Mouse (Mus musculus) liver, adult 2 months (tissue): ENCODE data around the gene Ppm1h. TPM values are rescaled to one million over a fixed set of nuclear protein-coding genes. Genes with fewer than 3 reads are reported as not detected.

Experiments
- DNase-seq: peaks from one replicate; pipeline ENCODE4 v3.0.0-alpha.2; 2011; ENCODE audit warnings: low read depth, low spot score; ENCODE audit errors: extremely low read depth
- H3K27ac ChIP-seq: fragments of 200-500 bp; replicated peaks from 2 replicates; pipeline ENCODE4 v1.5.1; 2012; ENCODE audit warnings: low read depth, mild to moderate bottlenecking, control low read depth, inconsistent platforms, low read length; ENCODE audit not compliant: insufficient read depth
- H3K27me3 ChIP-seq: fragments of 200-500 bp; 2 replicates; pipeline ENCODE4 v1.6.1; 2012; ENCODE audit warnings: mild to moderate bottlenecking, moderate library complexity, low read length, inconsistent platforms; ENCODE audit not compliant: control insufficient read depth, insufficient read depth
- H3K36me3 ChIP-seq: fragments of 200-500 bp; 2 replicates; pipeline ENCODE4 v1.6.1; 2012; ENCODE audit warnings: low read length, inconsistent platforms; ENCODE audit not compliant: control insufficient read depth, insufficient read depth
- H3K4me1 ChIP-seq: fragments of 200-500 bp; 2 replicates; pipeline ENCODE4 v1.6.1; 2011; ENCODE audit warnings: low read length; ENCODE audit not compliant: control insufficient read depth, insufficient read depth
- H3K4me3 ChIP-seq: fragments of 200-500 bp; 2 replicates; pipeline ENCODE4 v1.5.1; 2011; ENCODE audit warnings: low read depth, mild to moderate bottlenecking, control low read depth, low read length, moderate library complexity; ENCODE audit not compliant: insufficient read depth
- H3K79me2 ChIP-seq: fragments of 200-500 bp; 2 replicates; pipeline ENCODE4 v1.6.1; 2012; ENCODE audit warnings: inconsistent platforms, mild to moderate bottlenecking, low read length, moderate library complexity; ENCODE audit not compliant: control insufficient read depth, insufficient read depth
- H3K9ac ChIP-seq: fragments of 200-500 bp; 2 replicates; pipeline ENCODE4 v1.6.1; 2012; ENCODE audit warnings: low read depth, mild to moderate bottlenecking, control low read depth, inconsistent platforms, low read length
- CTCF ChIP-seq: fragments of 200-500 bp; IDR thresholded peaks from 2 replicates; pipeline ENCODE4 v1.5.1; 2011; ENCODE audit warnings: low read depth, low read length, control low read depth
- POLR2A ChIP-seq: fragments of 200-500 bp; IDR thresholded peaks from 2 replicates; pipeline ENCODE4 v1.6.1; 2011; ENCODE audit warnings: low read length, control low read depth; ENCODE audit not compliant: insufficient read depth; ENCODE audit errors: extremely low read depth
- WGBS: fragments of 180-500 bp; shearing (Covaris S2); methylation state at CpG from one replicate; pipeline ENCODE4 v1.1.7; 2018; 5-methylcytosine and 5-hydroxymethylcytosine counted together
- polyA plus RNA-seq: library from polyadenylated mRNA; depleted of rRNA; stranded (reverse); fragments of >200 nt; gene quantifications from 2 replicates; pipeline ENCODE4 v1.2.3, GENCODE M21; 2012; rRNA removed
- total RNA-seq: library from RNA; depleted of rRNA; stranded (reverse); fragments of >200 nt; gene quantifications from 2 replicates; pipeline ENCODE4 v1.2.3, GENCODE M21; 2014; rRNA removed

Gene Ppm1h
- total RNA-seq = 3.2 and 3.7 TPM in 2 replicates
- polyA plus RNA-seq = 0.78 and 1.5 TPM in 2 replicates

DNA sequence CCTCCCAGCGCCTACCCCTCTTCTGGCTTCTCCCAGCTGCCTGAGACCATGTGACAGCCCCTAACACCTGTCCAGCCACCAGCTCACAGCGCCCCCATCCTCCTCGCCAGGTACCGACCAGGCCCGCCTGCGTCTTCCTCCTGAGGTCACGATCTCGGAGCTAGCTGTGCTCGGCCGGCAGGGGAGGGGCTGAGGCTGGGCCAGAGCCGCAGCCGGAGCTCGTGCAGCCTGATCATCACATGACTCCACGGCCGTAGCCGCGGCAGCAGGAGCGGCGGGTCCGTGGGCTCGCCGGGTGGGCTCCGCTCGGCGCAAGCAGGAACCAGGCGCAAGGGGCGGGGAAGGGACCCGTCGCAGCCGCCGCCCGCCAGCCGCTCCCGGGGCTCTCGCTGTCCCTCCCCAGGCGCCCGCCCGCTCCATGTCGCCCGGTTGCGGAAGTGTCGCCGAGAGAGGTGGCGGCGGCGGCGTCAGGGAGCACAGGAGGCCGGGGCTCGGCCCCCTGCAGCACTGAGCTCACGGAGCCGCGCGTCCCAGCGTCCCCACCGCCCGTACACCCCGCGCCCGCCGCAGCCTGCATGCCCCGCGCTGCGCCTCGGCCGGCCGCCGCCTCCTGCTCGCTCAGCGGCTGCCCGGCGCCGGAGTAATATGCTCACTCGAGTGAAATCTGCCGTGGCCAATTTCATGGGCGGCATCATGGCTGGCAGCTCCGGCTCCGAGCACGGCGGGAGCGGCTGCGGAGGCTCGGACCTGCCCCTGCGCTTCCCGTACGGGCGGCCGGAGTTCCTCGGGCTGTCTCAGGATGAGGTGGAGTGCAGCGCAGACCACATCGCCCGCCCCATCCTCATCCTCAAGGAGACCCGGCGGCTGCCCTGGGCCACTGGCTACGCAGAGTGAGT is at the start of gene Ppm1h:
TSS of gene Ppm1h (plus strand) at position 222 of the 896 bp plus-strand sequence.
- Histone ChIP-seq H3K4me1 (no peaks in the 10 kb centered on the region), H3K4me3 (peak within 1 kb of the TSS; percentile 79), H3K79me2 (no peaks in the 10 kb centered on the region), H3K9ac (peak within 1 kb of the TSS; percentile 89), H3K27me3 (no peaks in the 10 kb centered on the region), H3K27ac (peak within 1 kb of the TSS; percentile 26), H3K36me3 (no peaks in the 10 kb centered on the region)
- DNase-seq = peak; percentile 36
- TF ChIP-seq POLR2A (0 out of 2 replicates have a peak, but pooled peaks have one; percentile 18), CTCF (peak; percentile 41)
- 1% methylated on average over 92 of the region's 94 CpGs for WGBS

DNA sequence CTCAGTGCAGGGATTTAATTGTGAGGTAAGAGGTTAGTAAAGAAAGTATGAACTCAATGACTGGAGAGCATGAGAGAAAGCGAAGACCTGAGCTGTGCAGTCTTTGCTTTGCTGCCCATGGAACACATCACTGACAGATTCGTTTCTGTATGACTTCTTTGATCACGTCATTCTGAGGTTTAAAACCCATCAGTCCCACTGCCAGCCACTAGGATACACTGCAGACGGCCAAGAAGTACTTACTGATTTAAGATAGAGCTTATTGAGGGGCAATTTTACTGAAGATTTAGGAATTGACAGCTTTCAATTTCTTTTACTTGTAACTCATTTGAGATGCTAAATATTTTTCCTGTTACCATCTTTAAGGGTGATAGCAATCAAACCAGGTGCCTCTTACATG is 49.6 kb upstream of the Ppm1h start:
- Histone ChIP-seq H3K4me3 (no peak overlapping the region), H3K4me1 (no peaks in the 10 kb centered on the region), H3K27me3 (no peaks in the 10 kb centered on the region), H3K27ac (no peak overlapping the region), H3K36me3 (no peaks in the 10 kb centered on the region), H3K79me2 (no peaks in the 10 kb centered on the region), H3K9ac (no peak overlapping the region)
- WGBS = 70% methylated on average over 4 of the region's 4 CpGs
- no peak for DNase-seq
- no peak for TF ChIP-seq CTCF
- TF ChIP-seq POLR2A = no peak

DNA sequence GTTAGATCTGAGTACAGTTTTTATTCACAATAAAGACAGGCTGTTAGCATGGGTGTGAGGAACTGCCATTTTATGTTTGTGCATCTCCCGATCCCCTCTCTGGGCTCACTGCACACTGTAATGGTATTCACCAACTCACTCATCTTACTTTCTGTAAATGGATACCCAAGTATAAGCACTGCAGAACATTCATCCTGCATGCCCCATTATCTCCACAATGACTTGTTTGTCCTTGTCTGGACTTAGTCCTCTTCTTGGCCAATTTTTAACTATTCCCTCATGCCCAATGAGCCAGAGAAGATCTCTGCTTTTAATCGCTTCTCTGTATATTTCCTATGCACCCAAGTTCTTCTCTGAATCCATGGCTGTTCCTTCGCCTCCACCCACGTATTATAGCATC is 38.7 kb upstream of the Ppm1h start:
- no peak overlapping the region for H3K27ac ChIP-seq
- peak; percentile 15 for DNase-seq
- TF ChIP-seq POLR2A = no peak
- TF ChIP-seq CTCF = no peak
- H3K79me2 ChIP-seq = no peaks in the 10 kb centered on the region
- H3K27me3 ChIP-seq = no peaks in the 10 kb centered on the region
- H3K4me1 ChIP-seq = no peaks in the 10 kb centered on the region; the same call in 1 of the 2 replicates
- no peak overlapping the region for H3K9ac ChIP-seq
- no peaks in the 10 kb centered on the region for H3K36me3 ChIP-seq
- H3K4me3 ChIP-seq = no peak overlapping the region
- 39% methylated on average over 4 of the region's 4 CpGs for WGBS

DNA sequence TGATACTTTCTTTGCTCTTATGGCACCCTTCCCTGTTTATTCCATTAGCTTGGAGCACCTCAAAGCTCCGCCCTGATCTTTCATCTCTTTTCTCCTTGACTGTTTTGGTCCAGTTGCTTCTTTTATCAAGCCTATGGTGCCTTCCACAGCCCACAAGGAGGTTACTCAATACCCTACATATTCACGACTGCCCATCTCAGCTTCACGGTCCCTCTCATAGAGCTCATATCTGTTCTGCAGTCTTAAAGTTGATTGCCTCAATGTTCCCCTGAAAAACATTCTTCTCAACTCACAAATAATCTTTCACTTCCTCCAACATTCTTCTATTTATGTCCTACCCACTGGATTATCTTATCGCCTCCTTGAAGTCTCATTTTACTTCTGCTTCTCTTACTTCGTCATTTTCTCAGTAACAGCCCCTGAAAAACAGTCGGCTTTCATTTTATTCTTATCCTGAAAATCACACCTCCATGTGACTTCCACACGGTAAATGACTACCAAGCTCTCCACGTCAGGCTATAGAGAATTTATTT is 37.2 kb upstream of the Ppm1h start:
- Histone ChIP-seq H3K79me2 (no peaks in the 10 kb centered on the region), H3K27me3 (no peaks in the 10 kb centered on the region), H3K27ac (no peak overlapping the region), H3K4me1 (no peaks in the 10 kb centered on the region; the same call in 1 of the 2 replicates), H3K9ac (no peak overlapping the region), H3K36me3 (no peaks in the 10 kb centered on the region), H3K4me3 (no peak overlapping the region)
- no peak for DNase-seq
- 84% methylated on average over 8 of the region's 8 CpGs for WGBS
- TF ChIP-seq POLR2A (no peak), CTCF (no peak)

- no peaks in the 10 kb centered on the region for H3K36me3 ChIP-seq
- no peak overlapping the region for H3K9ac ChIP-seq
- no peak overlapping the region for H3K27ac ChIP-seq
- H3K4me1 ChIP-seq = no peaks in the 10 kb centered on the region; the same call in 1 of the 2 replicates
- H3K4me3 ChIP-seq = no peak overlapping the region
- H3K27me3 ChIP-seq = no peaks in the 10 kb centered on the region
- TF ChIP-seq CTCF = no peak
- TF ChIP-seq POLR2A = no peak
- no peaks in the 10 kb centered on the region for H3K79me2 ChIP-seq
- no peak for DNase-seq
- 89% methylated on average over 4 of the region's 4 CpGs for WGBS
Measured at GRCm38 (mm10) chr10:122642125-122642524, 36.4 kb upstream of the Ppm1h start.
